Mouse (Mus musculus): Measurements from ENCODE around the gene Vmn2r42.
"Not testable (repeated sequence)": the region's sequence is repeated elsewhere in the genome, so short reads cannot be mapped to it uniquely, and the experiment has no call there.

Gene Vmn2r42

GRCm38 (mm10) chr7:8200220-8200619, at the start of gene Vmn2r42:
Vmn2r42 (minus strand) TSS chr7:8200320.
- DNase-seq = not testable (repeated sequence)

- DNase-seq = not testable (repeated sequence)
Measured at GRCm38 (mm10) chr7:8161554-8161953, 38.6 kb downstream of the Vmn2r42 start, which contains the start of gene Vmn2r41. Vmn2r41 (minus strand) TSS chr7:8161654.

All from cerebellum, adult 11 months (tissue).